Mouse (Mus musculus): ENCODE results near the gene Gm11042. TPM values are rescaled to one million over a fixed set of nuclear protein-coding genes. Genes with fewer than 3 reads are reported as not detected.

The Gm11042 gene
- not detected in 2 replicates for polyA plus RNA-seq (2015; fragmentation: Nextera tagmentation; extraction: Ambion mirVana)

GRCm38 (mm10) chr12:74316344-74316973, at the start of gene Gm11042:
Gm11042 (minus strand) TSS chr12:74316394.
- H3K4me2 ChIP-seq (replicated peaks) = peak within 1 kb of the TSS; percentile 64
- WGBS = 29% methylated on average over 18 of the region's 18 CpGs

DNA sequence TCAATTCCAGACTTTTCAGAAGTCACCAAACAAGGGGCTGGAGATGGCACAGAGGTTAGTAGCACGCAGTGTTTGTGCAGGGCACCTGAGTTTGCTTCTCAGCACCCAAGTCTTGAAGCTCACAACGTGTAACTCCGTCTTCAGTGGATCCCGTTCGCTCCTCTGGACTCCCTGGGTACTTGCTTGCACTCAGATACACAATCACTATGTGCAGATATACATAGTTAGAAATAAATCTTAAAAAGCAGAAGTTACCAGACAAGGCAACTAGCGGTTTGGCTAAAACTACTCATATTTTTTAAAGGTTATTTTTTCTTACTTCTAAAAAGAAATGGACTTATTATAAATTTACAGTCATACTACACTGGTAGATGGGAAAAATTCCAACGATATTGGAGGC, 48.3 kb upstream of the Gm11042 start:
- Histone ChIP-seq H3K27me3 (no peaks in the 10 kb centered on the region; the same call in 1 of the 2 replicates), H3K4me1 (peaks cover 24% of the 10 kb centered on the region), H3K4me3 (no peak overlapping the region), H3K27ac (no peak overlapping the region), H3K9me3 (no peaks in the 10 kb centered on the region), H3K9ac (no peak overlapping the region), H3K4me2 (replicated peaks) (no peak overlapping the region), H3K36me3 (no peaks in the 10 kb centered on the region)
- 85% methylated on average over 7 of the region's 7 CpGs for WGBS
- no peak for ATAC-seq (ENCODE audit: low FRiP score, low read depth)

More at GRCm38 (mm10) chr12:74316344-74316973, at the start of gene Gm11042:
- ATAC-seq (ENCODE audit: low FRiP score, low read depth) = peak; percentile 2; the same call in 1 of the 2 replicates
- Histone ChIP-seq H3K9me3 (no peaks in the 10 kb centered on the region), H3K36me3 (no peaks in the 10 kb centered on the region), H3K27me3 (no peaks in the 10 kb centered on the region), H3K27ac (peak within 1 kb of the TSS; percentile 44; the same call in 1 of the 2 replicates), H3K4me3 (peak within 1 kb of the TSS; percentile 50), H3K4me1 (no peaks in the 10 kb centered on the region), H3K9ac (peak within 1 kb of the TSS; percentile 67)

DNA sequence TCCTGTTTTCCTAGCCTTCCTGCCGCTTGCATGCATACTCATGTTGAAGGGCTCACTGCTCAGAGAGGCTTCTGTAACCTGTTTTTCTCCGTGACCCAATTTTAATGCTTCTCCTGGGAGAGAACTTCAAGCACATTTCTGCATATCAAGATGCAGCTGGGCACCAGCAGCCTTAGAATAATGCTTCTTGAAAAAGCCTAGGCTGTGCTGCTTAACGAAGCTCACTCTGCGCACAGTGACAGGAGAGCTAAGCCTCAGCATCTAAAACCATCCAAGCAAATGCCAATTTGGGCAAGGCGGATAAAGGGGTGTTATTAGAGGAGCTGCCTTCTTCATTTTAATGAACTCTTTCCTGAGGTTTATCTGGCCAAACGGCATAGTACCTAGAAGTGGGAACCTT, 46.9 kb upstream of the Gm11042 start:
- Histone ChIP-seq H3K4me3 (no peak overlapping the region), H3K9me3 (no peaks in the 10 kb centered on the region), H3K9ac (no peak overlapping the region), H3K4me1 (peaks cover 24% of the 10 kb centered on the region), H3K36me3 (no peaks in the 10 kb centered on the region), H3K4me2 (replicated peaks) (no peak overlapping the region), H3K27ac (no peak overlapping the region), H3K27me3 (no peaks in the 10 kb centered on the region; the same call in 1 of the 2 replicates)
- no peak for ATAC-seq (ENCODE audit: low FRiP score, low read depth)
- WGBS = 45% methylated on average over 6 of the region's 6 CpGs

DNA sequence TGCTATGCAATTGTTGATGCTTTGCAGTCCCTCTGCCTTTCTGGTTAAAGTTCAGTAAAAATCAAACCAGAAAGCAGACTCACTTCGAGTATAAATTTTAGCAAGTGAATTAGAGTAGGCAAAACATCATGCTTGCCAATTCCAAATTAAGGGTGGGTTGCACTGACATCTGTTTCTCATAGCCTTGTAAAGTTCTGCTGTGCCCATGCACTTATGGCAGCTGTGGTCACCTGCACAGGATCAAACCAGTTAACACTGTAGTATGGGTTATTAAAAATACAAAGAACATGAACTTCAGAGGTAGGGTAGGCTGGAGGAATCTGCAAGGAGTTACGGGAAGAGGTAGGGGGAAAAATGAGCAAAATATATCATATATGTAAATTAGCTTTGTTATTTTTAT, 46.3 kb upstream of the Gm11042 start:
- peak; percentile 76 for ATAC-seq (ENCODE audit: low FRiP score, low read depth)
- Histone ChIP-seq H3K4me3 (no peak overlapping the region), H3K4me1 (peaks cover 27% of the 10 kb centered on the region), H3K27ac (no peak overlapping the region), H3K9ac (no peak overlapping the region), H3K4me2 (replicated peaks) (no peak overlapping the region), H3K36me3 (no peaks in the 10 kb centered on the region), H3K9me3 (no peaks in the 10 kb centered on the region), H3K27me3 (no peaks in the 10 kb centered on the region; the same call in 1 of the 2 replicates)
- 21% methylated on average over 2 of the region's 2 CpGs for WGBS

DNA sequence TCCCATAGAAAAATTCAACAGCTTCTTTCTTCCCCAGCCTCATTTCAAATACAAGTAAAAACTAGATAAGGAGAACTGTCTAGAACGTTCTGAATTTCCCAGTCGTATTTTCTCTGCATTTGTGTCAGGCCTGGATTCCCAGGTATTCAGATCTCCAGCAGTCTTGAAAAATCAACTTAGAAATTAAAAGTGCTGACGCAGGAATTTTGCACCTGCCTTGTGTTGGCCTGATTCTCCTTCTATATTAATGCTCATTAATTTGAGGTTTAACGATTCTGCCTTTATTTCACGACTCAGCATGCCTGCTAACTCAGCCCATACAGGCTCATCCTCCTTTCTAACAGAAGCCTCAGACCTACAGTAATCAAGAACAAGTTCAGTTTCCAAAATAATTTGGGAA, 43.6 kb upstream of the Gm11042 start:
- Histone ChIP-seq H3K27ac (no peak overlapping the region), H3K36me3 (no peaks in the 10 kb centered on the region), H3K4me2 (replicated peaks) (no peak overlapping the region), H3K4me3 (no peak overlapping the region), H3K9me3 (no peaks in the 10 kb centered on the region), H3K9ac (no peak overlapping the region), H3K27me3 (no peaks in the 10 kb centered on the region; the same call in 1 of the 2 replicates), H3K4me1 (peaks cover 27% of the 10 kb centered on the region)
- ATAC-seq (ENCODE audit: low FRiP score, low read depth) = no peak
- WGBS = 76% methylated on average over 5 of the region's 5 CpGs

- 34% methylated on average over 6 of the region's 6 CpGs for WGBS
- Histone ChIP-seq H3K9me3 (no peaks in the 10 kb centered on the region), H3K4me2 (replicated peaks) (no peak overlapping the region), H3K9ac (no peak overlapping the region), H3K27me3 (no peaks in the 10 kb centered on the region; the same call in 1 of the 2 replicates), H3K4me1 (peaks cover 19% of the 10 kb centered on the region), H3K27ac (no peak overlapping the region; the same call in 1 of the 2 replicates), H3K36me3 (no peaks in the 10 kb centered on the region), H3K4me3 (no peak overlapping the region)
- no peak for ATAC-seq (ENCODE audit: low FRiP score, low read depth)
These were observed 41.6 kb upstream of the Gm11042 start for GRCm38 (mm10) chr12:74357806-74358205.

GRCm38 (mm10) chr12:74342720-74343119, 26.5 kb upstream of the Gm11042 start:
- ATAC-seq (ENCODE audit: low FRiP score, low read depth) = no peak
- H3K4me2 ChIP-seq (replicated peaks) = no peak overlapping the region
- no peaks in the 10 kb centered on the region for H3K9me3 ChIP-seq
- no peak overlapping the region for H3K4me3 ChIP-seq
- no peaks in the 10 kb centered on the region for H3K27me3 ChIP-seq
- 0 out of 2 replicates have a peak, but pooled peaks cover 6% of the 10 kb centered on the region for H3K4me1 ChIP-seq
- no peak overlapping the region for H3K27ac ChIP-seq
- H3K36me3 ChIP-seq = no peaks in the 10 kb centered on the region
- H3K9ac ChIP-seq = no peak overlapping the region
- WGBS = 27% methylated on average over 3 of the region's 3 CpGs

DNA sequence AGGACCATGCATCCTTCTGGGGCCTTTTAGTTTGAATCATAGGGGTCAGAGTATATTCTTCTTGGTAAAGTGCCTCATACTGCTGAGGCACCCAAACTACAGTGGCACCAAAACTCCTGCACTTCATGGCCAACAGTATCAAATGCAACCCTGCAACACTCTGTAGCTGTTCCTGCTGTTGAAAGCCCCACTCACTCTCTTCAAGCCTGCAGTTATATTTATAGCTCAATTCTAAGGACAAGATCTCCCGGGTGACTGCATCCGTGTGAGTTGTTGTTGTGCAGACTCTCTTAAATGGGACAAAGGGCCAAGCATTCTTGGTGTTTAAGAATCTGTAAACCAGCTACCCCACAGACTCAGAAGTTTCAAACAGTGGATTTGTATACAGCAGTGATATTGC, 23.9 kb upstream of the Gm11042 start:
- Histone ChIP-seq H3K4me1 (0 out of 2 replicates have a peak, but pooled peaks cover 6% of the 10 kb centered on the region), H3K4me2 (replicated peaks) (no peak overlapping the region), H3K36me3 (no peaks in the 10 kb centered on the region), H3K27me3 (no peaks in the 10 kb centered on the region), H3K9me3 (no peaks in the 10 kb centered on the region), H3K27ac (no peak overlapping the region), H3K4me3 (no peak overlapping the region), H3K9ac (no peak overlapping the region)
- WGBS = 74% methylated on average over 2 of the region's 2 CpGs
- ATAC-seq (ENCODE audit: low FRiP score, low read depth) = no peak

GRCm38 (mm10) chr12:74333706-74334105, 17.5 kb upstream of the Gm11042 start:
- Histone ChIP-seq H3K27ac (no peak overlapping the region), H3K9ac (no peak overlapping the region), H3K9me3 (no peaks in the 10 kb centered on the region), H3K36me3 (no peaks in the 10 kb centered on the region), H3K4me3 (no peak overlapping the region), H3K4me2 (replicated peaks) (no peak overlapping the region), H3K27me3 (0 out of 2 replicates have a peak, but pooled peaks cover 3% of the 10 kb centered on the region), H3K4me1 (no peaks in the 10 kb centered on the region)
- 91% methylated on average over 6 of the region's 6 CpGs for WGBS
- no peak for ATAC-seq (ENCODE audit: low FRiP score, low read depth)

- no peak for ATAC-seq (ENCODE audit: low FRiP score, low read depth)
- no peak overlapping the region for H3K27ac ChIP-seq
- no peaks in the 10 kb centered on the region for H3K9me3 ChIP-seq
- H3K4me1 ChIP-seq = no peaks in the 10 kb centered on the region
- 0 out of 2 replicates have a peak, but pooled peaks cover 3% of the 10 kb centered on the region for H3K27me3 ChIP-seq
- no peak overlapping the region for H3K4me3 ChIP-seq
- no peaks in the 10 kb centered on the region for H3K36me3 ChIP-seq
- no peak overlapping the region for H3K9ac ChIP-seq
- H3K4me2 ChIP-seq (replicated peaks) = no peak overlapping the region
- 21% methylated on average over 13 of the region's 13 CpGs for WGBS
These were observed 16.8 kb upstream of the Gm11042 start for GRCm38 (mm10) chr12:74333016-74333415.

GRCm38 (mm10) chr12:74329759-74330158, 13.6 kb upstream of the Gm11042 start:
- H3K4me1 ChIP-seq = no peaks in the 10 kb centered on the region
- no peak overlapping the region for H3K27ac ChIP-seq
- WGBS = 94% methylated on average over 6 of the region's 6 CpGs
- no peaks in the 10 kb centered on the region for H3K9me3 ChIP-seq
- 0 out of 2 replicates have a peak, but pooled peaks cover 3% of the 10 kb centered on the region for H3K27me3 ChIP-seq
- H3K4me2 ChIP-seq (replicated peaks) = no peak overlapping the region
- no peak overlapping the region for H3K9ac ChIP-seq
- no peak overlapping the region for H3K4me3 ChIP-seq
- ATAC-seq (ENCODE audit: low FRiP score, low read depth) = no peak
- H3K36me3 ChIP-seq = no peaks in the 10 kb centered on the region

DNA sequence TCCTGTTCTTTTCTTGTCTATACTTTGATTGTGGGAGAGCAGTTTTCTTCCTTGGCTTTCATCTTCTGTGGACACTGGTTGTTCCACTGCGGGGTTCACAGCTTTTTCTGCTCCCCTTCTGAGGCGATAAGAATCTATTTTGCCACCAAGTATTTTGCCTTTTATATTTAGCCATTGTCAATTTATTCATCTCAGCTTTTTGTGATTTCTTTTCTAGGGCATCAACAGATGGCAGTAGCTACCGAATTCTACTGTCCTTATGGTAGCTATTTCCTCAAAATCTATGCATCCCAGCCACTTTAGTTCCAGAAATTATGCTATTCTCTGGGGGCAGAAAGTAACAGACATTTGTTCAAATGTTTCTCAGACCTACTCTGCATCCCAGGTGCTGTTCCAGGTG, 10.4 kb upstream of the Gm11042 start:
- Histone ChIP-seq H3K9me3 (no peaks in the 10 kb centered on the region), H3K9ac (no peak overlapping the region), H3K27me3 (no peaks in the 10 kb centered on the region), H3K4me3 (no peak overlapping the region), H3K4me2 (replicated peaks) (no peak overlapping the region), H3K36me3 (no peaks in the 10 kb centered on the region), H3K4me1 (no peaks in the 10 kb centered on the region), H3K27ac (no peak overlapping the region)
- no peak for ATAC-seq (ENCODE audit: low FRiP score, low read depth)
- WGBS = 90% methylated on average over 3 of the region's 3 CpGs

GRCm38 (mm10) chr12:74321981-74322380, 5.8 kb upstream of the Gm11042 start:
- no peaks in the 10 kb centered on the region for H3K9me3 ChIP-seq
- no peaks in the 10 kb centered on the region for H3K27me3 ChIP-seq
- no peak overlapping the region for H3K9ac ChIP-seq
- ATAC-seq (ENCODE audit: low FRiP score, low read depth) = no peak
- no peak overlapping the region for H3K27ac ChIP-seq
- 83% methylated on average over 5 of the region's 5 CpGs for WGBS
- no peak overlapping the region for H3K4me2 ChIP-seq (replicated peaks)
- H3K4me1 ChIP-seq = no peaks in the 10 kb centered on the region
- no peaks in the 10 kb centered on the region for H3K36me3 ChIP-seq
- no peak overlapping the region for H3K4me3 ChIP-seq

Measured in limb, embryonic 13.5 days (tissue).